Mouse (Mus musculus) heart, embryonic 10.5 days (tissue): ENCODE data around the gene Nav2. TPM values are rescaled to one million over a fixed set of nuclear protein-coding genes. Genes with fewer than 3 reads are reported as not detected.

Experiments used
- DNase-seq: peaks from one replicate; pipeline ENCODE4 v3.0.0-alpha.2; 2017; ENCODE audit warnings: low spot score
- H3K27ac ChIP-seq: fragments of 300-500 bp; sonication (generic); 2 replicates; pipeline ENCODE4 v1.5.1; 2016; ENCODE audit warnings: mild to moderate bottlenecking
- H3K27me3 ChIP-seq: fragments of 300-500 bp; sonication (generic); 2 replicates; pipeline ENCODE4 v1.6.1; 2016; ENCODE audit warnings: mild to moderate bottlenecking; ENCODE audit not compliant: poor library complexity, insufficient read depth, severe bottlenecking
- H3K36me3 ChIP-seq: fragments of 300-500 bp; sonication (generic); 2 replicates; pipeline ENCODE4 v1.6.1; 2016; ENCODE audit warnings: mild to moderate bottlenecking, moderate library complexity
- H3K4me1 ChIP-seq: fragments of 300-500 bp; sonication (generic); 2 replicates; pipeline ENCODE4 v1.6.1; 2016; ENCODE audit warnings: mild to moderate bottlenecking
- H3K4me3 ChIP-seq: fragments of 300-500 bp; sonication (generic); 2 replicates; pipeline ENCODE4 v1.5.1; 2016; ENCODE audit warnings: mild to moderate bottlenecking, moderate library complexity
- H3K9me3 ChIP-seq: fragments of 300-500 bp; sonication (generic); 2 replicates; pipeline ENCODE4 v1.6.1; 2016; ENCODE audit warnings: mild to moderate bottlenecking, moderate library complexity
- WGBS: fragments of 180-500 bp; shearing (Covaris S2); methylation state at CpG from one replicate; pipeline ENCODE4 v1.1.7; 2016; 5-methylcytosine and 5-hydroxymethylcytosine counted together
- polyA plus RNA-seq: library from polyadenylated mRNA; unstranded; fragments of >200 nt; fragmentation: Nextera tagmentation; extraction: Ambion mirVana; gene quantifications from 2 replicates; pipeline ENCODE4 v1.2.1, GENCODE M21; 2016

Nav2 gene
- polyA plus RNA-seq, 1 experiment from 2014 or later = 23.3 TPM

DNA sequence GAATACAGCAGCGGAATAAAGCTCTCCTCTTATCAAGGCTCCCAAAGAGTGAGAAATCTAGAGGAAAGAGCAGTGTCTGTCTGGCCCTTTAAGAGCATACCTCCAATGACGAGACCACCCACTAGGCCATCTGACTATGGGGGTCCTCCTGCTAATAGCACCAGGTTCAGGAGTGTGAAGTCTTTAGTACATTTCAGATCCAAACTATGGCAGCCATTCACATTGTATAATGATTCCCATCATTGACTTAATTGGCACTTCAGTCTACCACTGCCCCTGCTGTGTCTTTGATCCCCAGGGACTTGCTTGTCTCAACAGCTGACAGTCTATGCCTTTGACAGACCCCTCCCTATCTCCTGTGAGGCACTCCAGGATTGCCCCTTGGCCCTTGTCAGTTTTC, 479.6 kb downstream of the Nav2 start:
- peaks cover 10% of the 10 kb centered on the region; the same call in 1 of the 2 replicates for H3K4me1 ChIP-seq
- H3K27me3 ChIP-seq = no peaks in the 10 kb centered on the region
- H3K9me3 ChIP-seq = no peaks in the 10 kb centered on the region
- H3K27ac ChIP-seq = no peak overlapping the region
- 44% methylated on average over 2 of the region's 2 CpGs for WGBS
- H3K4me3 ChIP-seq = no peak overlapping the region
- DNase-seq = no peak
- H3K36me3 ChIP-seq = no peaks in the 10 kb centered on the region

GRCm38 (mm10) chr7:49390312-49390711, 481.8 kb downstream of the Nav2 start:
- H3K4me1 ChIP-seq = peaks cover 12% of the 10 kb centered on the region; the same call in 1 of the 2 replicates
- no peaks in the 10 kb centered on the region for H3K9me3 ChIP-seq
- H3K27ac ChIP-seq = no peak overlapping the region
- H3K4me3 ChIP-seq = no peak overlapping the region
- WGBS = 88% methylated on average over 3 of the region's 3 CpGs
- no peak for DNase-seq
- no peaks in the 10 kb centered on the region for H3K36me3 ChIP-seq
- H3K27me3 ChIP-seq = no peaks in the 10 kb centered on the region

DNA sequence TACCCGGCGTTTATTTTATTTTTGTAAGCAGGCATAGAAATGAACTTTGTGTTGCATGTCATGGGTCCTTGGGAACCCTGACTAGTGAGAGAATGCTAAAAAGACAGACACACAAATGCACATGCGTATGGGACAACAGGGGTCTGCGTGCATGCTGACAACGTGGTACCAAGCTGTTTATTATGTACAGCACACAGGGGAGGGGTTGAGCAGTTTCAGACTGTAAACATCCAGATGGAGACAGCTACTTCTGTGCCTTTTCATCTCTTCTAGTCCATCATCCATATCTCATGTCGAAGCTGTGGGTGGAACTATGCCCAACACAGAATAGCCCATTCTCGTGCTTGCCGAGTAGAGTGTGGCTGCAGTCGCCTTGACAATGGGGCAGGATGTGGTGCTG, 482.3 kb downstream of the Nav2 start:
- H3K4me1 ChIP-seq = peaks cover 12% of the 10 kb centered on the region; the same call in 1 of the 2 replicates
- DNase-seq = no peak
- WGBS = 62% methylated on average over 9 of the region's 9 CpGs

GRCm38 (mm10) chr7:49392180-49392579, 483.7 kb downstream of the Nav2 start:
- H3K27me3 ChIP-seq = no peaks in the 10 kb centered on the region
- no peaks in the 10 kb centered on the region for H3K9me3 ChIP-seq
- 81% methylated on average over 3 of the region's 3 CpGs for WGBS
- H3K4me1 ChIP-seq = peaks cover 12% of the 10 kb centered on the region; the same call in 1 of the 2 replicates
- no peak overlapping the region for H3K27ac ChIP-seq
- no peak overlapping the region for H3K4me3 ChIP-seq
- no peaks in the 10 kb centered on the region for H3K36me3 ChIP-seq
- no peak for DNase-seq

More for the DNA sequence above, 482.3 kb downstream of the Nav2 start:
- no peaks in the 10 kb centered on the region for H3K36me3 ChIP-seq
- H3K27ac ChIP-seq = no peak overlapping the region
- H3K27me3 ChIP-seq = no peaks in the 10 kb centered on the region
- H3K4me3 ChIP-seq = no peak overlapping the region
- H3K9me3 ChIP-seq = no peaks in the 10 kb centered on the region

- no peaks in the 10 kb centered on the region for H3K9me3 ChIP-seq
- DNase-seq = no peak
- no peaks in the 10 kb centered on the region for H3K36me3 ChIP-seq
- H3K27ac ChIP-seq = no peak overlapping the region
- H3K4me3 ChIP-seq = no peak overlapping the region
- H3K4me1 ChIP-seq = peaks cover 12% of the 10 kb centered on the region; the same call in 1 of the 2 replicates
- 71% methylated on average over 3 of the region's 3 CpGs for WGBS
- no peaks in the 10 kb centered on the region for H3K27me3 ChIP-seq
These were observed 484.3 kb downstream of the Nav2 start for GRCm38 (mm10) chr7:49392834-49393233.

DNA sequence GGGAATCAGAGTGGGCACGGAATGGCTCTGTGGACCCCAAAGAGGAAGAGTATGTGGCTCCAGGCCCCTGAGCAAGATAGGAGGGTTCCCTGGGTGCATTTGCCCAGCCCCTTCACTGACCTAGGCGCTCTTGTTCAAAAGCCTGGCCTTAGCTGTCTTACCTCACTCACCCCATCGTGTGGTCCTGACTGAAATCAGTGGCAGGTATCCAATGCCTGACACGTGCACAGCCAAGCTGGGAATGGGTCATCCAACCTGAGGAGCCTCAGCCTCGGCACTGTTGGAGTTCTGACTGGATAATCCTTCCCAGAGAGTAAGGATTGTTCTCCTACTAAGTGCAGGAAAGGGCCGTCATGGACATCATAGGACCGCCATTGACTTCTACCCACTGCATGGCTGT, 485.3 kb downstream of the Nav2 start:
- DNase-seq = no peak
- H3K27ac ChIP-seq = no peak overlapping the region
- peaks cover 16% of the 10 kb centered on the region; the same call in 1 of the 2 replicates for H3K4me1 ChIP-seq
- no peak overlapping the region for H3K4me3 ChIP-seq
- no peaks in the 10 kb centered on the region for H3K36me3 ChIP-seq
- H3K9me3 ChIP-seq = no peaks in the 10 kb centered on the region
- no peaks in the 10 kb centered on the region for H3K27me3 ChIP-seq
- 85% methylated on average over 7 of the region's 7 CpGs for WGBS

DNA sequence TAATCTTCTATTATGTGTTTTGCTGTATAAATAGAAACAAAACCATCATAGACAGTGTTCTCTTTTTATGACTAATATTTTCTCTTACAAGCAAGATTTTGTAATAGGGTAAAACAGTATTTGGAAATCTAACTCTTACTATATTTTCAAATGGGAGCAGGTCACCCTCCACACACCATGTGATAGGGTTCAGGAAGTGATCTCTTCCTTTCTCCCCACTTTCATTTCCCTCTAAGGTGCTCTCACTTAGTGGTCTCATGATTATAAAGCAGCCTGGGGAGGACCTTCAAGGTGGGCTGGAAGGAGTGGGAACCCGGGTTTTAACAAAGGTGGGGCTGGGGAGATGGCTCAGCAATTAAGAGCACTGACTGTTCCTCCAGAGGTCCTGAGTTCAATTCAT, 487.7 kb downstream of the Nav2 start:
- no peak overlapping the region for H3K4me3 ChIP-seq
- H3K27me3 ChIP-seq = no peaks in the 10 kb centered on the region
- H3K9me3 ChIP-seq = no peaks in the 10 kb centered on the region
- WGBS = 67% methylated on average over 1 of the region's 1 CpGs
- no peak for DNase-seq
- H3K27ac ChIP-seq = no peak overlapping the region
- peaks cover 22% of the 10 kb centered on the region for H3K4me1 ChIP-seq
- H3K36me3 ChIP-seq = no peaks in the 10 kb centered on the region

DNA sequence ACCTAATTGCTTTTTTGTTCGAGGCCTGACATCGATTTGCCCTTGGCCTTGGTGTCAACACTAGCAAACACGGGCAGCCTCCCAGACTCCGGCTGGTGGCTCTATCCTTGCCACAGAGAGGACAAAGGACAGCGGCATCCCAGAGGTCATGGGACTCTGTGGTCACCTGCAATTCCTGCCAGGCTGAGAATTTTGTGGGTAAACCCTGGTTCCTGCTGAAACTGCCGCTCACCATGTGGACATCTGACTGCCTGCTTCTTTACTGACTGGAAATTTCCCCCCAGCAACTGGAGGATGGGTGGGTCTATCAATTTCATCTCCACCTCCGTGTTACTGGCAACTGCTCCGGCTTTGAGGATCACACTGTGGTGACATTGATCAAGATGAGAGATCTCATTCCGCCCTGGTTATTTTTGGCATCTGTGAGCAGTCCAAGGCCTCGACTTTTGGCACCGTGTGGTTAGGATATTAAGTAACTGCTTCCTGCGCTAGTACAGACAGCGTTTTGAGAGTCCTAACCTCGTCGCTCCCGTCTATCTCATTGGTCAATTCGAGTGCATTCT, 489.0 kb downstream of the Nav2 start:
- DNase-seq = no peak
- Histone ChIP-seq H3K27ac (no peak overlapping the region), H3K36me3 (no peaks in the 10 kb centered on the region), H3K4me3 (no peak overlapping the region), H3K9me3 (no peaks in the 10 kb centered on the region), H3K4me1 (peaks cover 21% of the 10 kb centered on the region), H3K27me3 (no peaks in the 10 kb centered on the region)
- WGBS = 71% methylated on average over 17 of the region's 17 CpGs

GRCm38 (mm10) chr7:49398020-49398516, 489.6 kb downstream of the Nav2 start:
- no peak overlapping the region for H3K4me3 ChIP-seq
- no peaks in the 10 kb centered on the region for H3K36me3 ChIP-seq
- 69% methylated on average over 7 of the region's 7 CpGs for WGBS
- no peaks in the 10 kb centered on the region for H3K27me3 ChIP-seq
- DNase-seq = no peak
- no peaks in the 10 kb centered on the region for H3K9me3 ChIP-seq
- H3K27ac ChIP-seq = no peak overlapping the region
- H3K4me1 ChIP-seq = peaks cover 15% of the 10 kb centered on the region

- H3K36me3 ChIP-seq = no peaks in the 10 kb centered on the region
- H3K27me3 ChIP-seq = no peaks in the 10 kb centered on the region
- H3K9me3 ChIP-seq = no peaks in the 10 kb centered on the region
- 45% methylated on average over 2 of the region's 2 CpGs for WGBS
- peaks cover 13% of the 10 kb centered on the region for H3K4me1 ChIP-seq
- H3K27ac ChIP-seq = no peak overlapping the region
- no peak for DNase-seq
- no peak overlapping the region for H3K4me3 ChIP-seq
These were observed 490.8 kb downstream of the Nav2 start for GRCm38 (mm10) chr7:49399314-49399713.

- Histone ChIP-seq H3K27me3 (no peaks in the 10 kb centered on the region), H3K27ac (no peak overlapping the region)
These were observed 491.9 kb downstream of the Nav2 start for GRCm38 (mm10) chr7:49400463-49400862.

GRCm38 (mm10) chr7:49402526-49402925, 494.0 kb downstream of the Nav2 start:
- Histone ChIP-seq H3K4me1 (peaks cover 14% of the 10 kb centered on the region), H3K27me3 (no peaks in the 10 kb centered on the region), H3K4me3 (no peak overlapping the region), H3K9me3 (no peaks in the 10 kb centered on the region), H3K27ac (no peak overlapping the region), H3K36me3 (no peaks in the 10 kb centered on the region)
- WGBS = 69% methylated on average over 5 of the region's 5 CpGs
- no peak for DNase-seq

More at GRCm38 (mm10) chr7:49400463-49400862, 491.9 kb downstream of the Nav2 start:
- DNase-seq = no peak
- Histone ChIP-seq H3K4me1 (peaks cover 16% of the 10 kb centered on the region), H3K36me3 (no peaks in the 10 kb centered on the region), H3K4me3 (no peak overlapping the region), H3K9me3 (no peaks in the 10 kb centered on the region)
- WGBS = 78% methylated on average over 19 of the region's 19 CpGs

- no peaks in the 10 kb centered on the region for H3K9me3 ChIP-seq
- no peak overlapping the region for H3K4me3 ChIP-seq
- no peak for DNase-seq
- no peak overlapping the region for H3K27ac ChIP-seq
- H3K36me3 ChIP-seq = peaks cover 5% of the 10 kb centered on the region; the same call in 1 of the 2 replicates
- 89% methylated on average over 9 of the region's 9 CpGs for WGBS
- 0 out of 2 replicates have a peak, but pooled peaks cover 5% of the 10 kb centered on the region for H3K4me1 ChIP-seq
- no peaks in the 10 kb centered on the region for H3K27me3 ChIP-seq
These were observed 499.2 kb downstream of the Nav2 start for GRCm38 (mm10) chr7:49407688-49408087.

- DNase-seq = no peak
- Histone ChIP-seq H3K4me3 (no peak overlapping the region), H3K4me1 (0 out of 2 replicates have a peak, but pooled peaks cover 5% of the 10 kb centered on the region), H3K9me3 (no peaks in the 10 kb centered on the region), H3K27me3 (no peaks in the 10 kb centered on the region), H3K36me3 (peaks cover 8% of the 10 kb centered on the region; the same call in 1 of the 2 replicates), H3K27ac (no peak overlapping the region)
- 84% methylated on average over 7 of the region's 7 CpGs for WGBS
These were observed 500.1 kb downstream of the Nav2 start for GRCm38 (mm10) chr7:49408625-49409024.
